39 mouse cellular contexts compared by ENCODE assay signal in genomic region chr9:114305957-114306356, GRCm38 (mm10). TPM values are rescaled to one million over a fixed set of nuclear protein-coding genes. Genes with fewer than 3 reads are reported as not detected.
"Had no signal": no experiment of that assay in that cellular context is flagged by ENCODE, and none has a peak within 500 bp of the region (broad histone marks: within the 10 kb centered on the region; RNA-seq: fewer than 3 reads in every experiment).

No protein-coding gene starts in this region.

RNA-seq across cellular contexts. Expression of gene Bcl2a1c, which starts 24.0 kb away (rescaled TPM):
- total RNA-seq: heart, postnatal 10 days; heart, postnatal 14 days; heart, postnatal 25 days; heart, postnatal 36 days; heart, postnatal 4 days; hematopoietic stem cell, adult 5-6 weeks; hindbrain, postnatal 0 days; layer of hippocampus, adult 18-20 months; layer of hippocampus, adult 2 months; layer of hippocampus, adult 8-10 months; layer of hippocampus, postnatal 10 days; layer of hippocampus, postnatal 14 days; layer of hippocampus, postnatal 25 days; layer of hippocampus, postnatal 36 days; left cerebral cortex, adult 18-20 months; left cerebral cortex, adult 2 months had no signal
- polyA plus RNA-seq: heart, embryonic 11.5 days; heart, embryonic 12.5 days; heart, embryonic 13.5 days; heart, embryonic 14.5 days; heart, embryonic 15.5 days; heart, embryonic 16.5 days; heart, postnatal 0 days; hindbrain, embryonic 10.5 days; hindbrain, embryonic 11.5 days; hindbrain, embryonic 12.5 days; hindbrain, embryonic 13.5 days; hindbrain, embryonic 14.5 days; hindbrain, embryonic 15.5 days; hindbrain, embryonic 16.5 days; hindbrain, postnatal 0 days; intestine, embryonic 14.5 days; intestine, embryonic 15.5 days; intestine, embryonic 16.5 days; intestine, postnatal 0 days; kidney, adult 2 months; kidney, embryonic 14.5 days; kidney, embryonic 15.5 days; kidney, embryonic 16.5 days; large intestine, adult 2 months had no signal
